Mouse (Mus musculus): ENCODE results near the gene Aplf. TPM values are rescaled to one million over a fixed set of nuclear protein-coding genes. Genes with fewer than 3 reads are reported as not detected.
"Not testable (repeated sequence)": the region's sequence is repeated elsewhere in the genome, so short reads cannot be mapped to it uniquely, and the experiment has no call there.

Gene Aplf
- polyA plus RNA-seq, 1 experiment, result 3.8 TPM

GRCm38 (mm10) chr6:87632176-87632575, 39.8 kb downstream of the Aplf start:
- Histone ChIP-seq H3K36me3 (ENCODE audit: control insufficient read depth, insufficient read depth, low read length) (no peaks in the 10 kb centered on the region), H3K27me3 (ENCODE audit: control insufficient read depth, insufficient read depth, low read length) (no peaks in the 10 kb centered on the region), H3K27ac (ENCODE audit: control insufficient read depth, insufficient read depth, low read depth, low read length) (no peak overlapping the region), H3K4me1 (ENCODE audit: control insufficient read depth, insufficient read depth, low read length) (no peaks in the 10 kb centered on the region), H3K4me3 (ENCODE audit: control insufficient read depth, low read depth, low read length) (no peak overlapping the region)
- TF ChIP-seq POLR2A (IDR thresholded peaks at IDR 0.05; ENCODE audit: control insufficient read depth, low read depth, low read length) (no peak), CTCF (IDR thresholded peaks at IDR 0.05; ENCODE audit: control insufficient read depth, insufficient read depth, insufficient replicate concordance, low read depth, low read length) (no peak)

DNA sequence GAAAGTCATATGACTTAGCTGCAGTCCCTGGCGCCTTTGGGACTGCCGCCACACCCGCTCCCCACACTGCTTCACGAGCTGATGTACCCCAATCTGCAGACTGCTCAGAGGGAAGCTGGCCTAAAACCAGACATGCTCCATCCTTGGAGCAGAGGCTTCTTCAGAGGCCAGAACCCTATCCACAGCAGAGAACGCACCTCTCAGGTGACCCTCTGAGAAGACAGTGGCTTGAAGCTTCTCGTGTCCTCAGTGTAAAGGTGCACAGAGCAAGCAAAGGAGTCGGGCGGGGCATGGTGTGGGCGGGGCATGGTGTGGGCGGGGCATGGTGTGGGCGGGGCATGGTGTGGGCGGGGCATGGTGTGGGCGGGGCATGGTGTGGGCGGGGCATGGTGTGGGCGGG, 43.1 kb downstream of the Aplf start:
- not testable (repeated sequence) for H3K4me1 ChIP-seq (ENCODE audit: control insufficient read depth, insufficient read depth, low read length); H3K36me3 ChIP-seq (ENCODE audit: control insufficient read depth, insufficient read depth, low read length); H3K27me3 ChIP-seq (ENCODE audit: control insufficient read depth, insufficient read depth, low read length); H3K27ac ChIP-seq (ENCODE audit: control insufficient read depth, insufficient read depth, low read depth, low read length)
- 0 out of 2 replicates have a peak overlapping the region, but pooled peaks have one; percentile 13 for H3K4me3 ChIP-seq (ENCODE audit: control insufficient read depth, low read depth, low read length)

- Histone ChIP-seq H3K36me3 (ENCODE audit: control insufficient read depth, insufficient read depth, low read length) (no peaks in the 10 kb centered on the region), H3K27me3 (ENCODE audit: control insufficient read depth, insufficient read depth, low read length) (no peaks in the 10 kb centered on the region), H3K4me1 (ENCODE audit: control insufficient read depth, insufficient read depth, low read length) (no peaks in the 10 kb centered on the region), H3K27ac (ENCODE audit: control insufficient read depth, insufficient read depth, low read depth, low read length) (no peak overlapping the region), H3K4me3 (ENCODE audit: control insufficient read depth, low read depth, low read length) (no peak overlapping the region)
- no peak for TF ChIP-seq CTCF (IDR thresholded peaks at IDR 0.05; ENCODE audit: control insufficient read depth, insufficient read depth, insufficient replicate concordance, low read depth, low read length)
- TF ChIP-seq POLR2A (IDR thresholded peaks at IDR 0.05; ENCODE audit: control insufficient read depth, low read depth, low read length), result no peak
Observed at GRCm38 (mm10) chr6:87623151-87623550, 48.8 kb downstream of the Aplf start.

- Histone ChIP-seq H3K27ac (ENCODE audit: control insufficient read depth, insufficient read depth, low read depth, low read length) (no peak overlapping the region; the same call in 1 of the 2 replicates), H3K4me1 (ENCODE audit: control insufficient read depth, insufficient read depth, low read length) (no peaks in the 10 kb centered on the region), H3K4me3 (ENCODE audit: control insufficient read depth, low read depth, low read length) (no peak overlapping the region), H3K36me3 (ENCODE audit: control insufficient read depth, insufficient read depth, low read length) (no peaks in the 10 kb centered on the region), H3K27me3 (ENCODE audit: control insufficient read depth, insufficient read depth, low read length) (no peaks in the 10 kb centered on the region)
- TF ChIP-seq CTCF (IDR thresholded peaks at IDR 0.05; ENCODE audit: control insufficient read depth, insufficient read depth, insufficient replicate concordance, low read depth, low read length), result no peak
- TF ChIP-seq POLR2A (IDR thresholded peaks at IDR 0.05; ENCODE audit: control insufficient read depth, low read depth, low read length), result no peak
Observed at GRCm38 (mm10) chr6:87621281-87621680, 50.7 kb downstream of the Aplf start.

DNA sequence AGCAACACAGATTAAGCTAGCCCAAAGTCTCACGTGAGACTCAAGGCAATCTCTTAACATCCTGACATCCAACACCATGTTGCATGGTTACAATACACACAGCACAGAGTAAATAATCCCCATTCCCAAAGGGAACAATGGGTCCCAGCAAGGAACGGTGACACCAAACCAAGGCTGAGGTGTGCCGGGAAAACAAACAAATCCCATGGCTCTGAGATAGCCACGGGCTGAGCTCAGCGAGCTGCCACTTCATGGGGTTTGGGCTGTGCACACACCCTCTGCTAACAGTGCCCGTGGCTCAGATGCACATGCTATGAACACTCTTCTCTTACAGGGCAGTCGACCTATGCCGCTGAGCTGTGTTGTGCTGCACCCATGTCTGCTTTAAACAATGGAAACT, 54.0 kb downstream of the Aplf start:
- H3K4me1 ChIP-seq (ENCODE audit: control insufficient read depth, insufficient read depth, low read length), result peaks cover 2% of the 10 kb centered on the region
- H3K27me3 ChIP-seq (ENCODE audit: control insufficient read depth, insufficient read depth, low read length), result no peaks in the 10 kb centered on the region
- H3K27ac ChIP-seq (ENCODE audit: control insufficient read depth, insufficient read depth, low read depth, low read length), result no peak overlapping the region
- H3K4me3 ChIP-seq (ENCODE audit: control insufficient read depth, low read depth, low read length), result no peak overlapping the region
- TF ChIP-seq POLR2A (IDR thresholded peaks at IDR 0.05; ENCODE audit: control insufficient read depth, low read depth, low read length), result no peak
- no peak for TF ChIP-seq CTCF (IDR thresholded peaks at IDR 0.05; ENCODE audit: control insufficient read depth, insufficient read depth, insufficient replicate concordance, low read depth, low read length)
- no peaks in the 10 kb centered on the region for H3K36me3 ChIP-seq (ENCODE audit: control insufficient read depth, insufficient read depth, low read length)

DNA sequence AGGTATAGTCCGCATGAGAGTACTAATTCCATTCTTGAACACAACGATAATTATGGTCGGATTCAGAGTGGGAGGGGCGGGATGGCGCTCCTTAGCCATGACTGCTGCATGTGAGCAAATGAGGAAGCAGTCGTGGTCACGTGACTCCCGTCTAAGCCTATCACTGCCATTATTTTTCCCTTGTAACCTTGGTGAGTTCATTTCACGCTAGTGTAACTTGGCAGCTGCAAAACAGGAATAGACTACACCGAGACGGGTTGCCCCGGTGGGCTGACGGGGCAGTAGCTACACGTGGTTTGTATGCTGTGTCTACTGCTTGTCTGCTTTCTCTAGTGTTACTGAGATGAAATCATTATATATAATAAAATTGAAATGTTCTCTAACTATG, 56.3 kb downstream of the Aplf start:
- Histone ChIP-seq H3K27me3 (ENCODE audit: control insufficient read depth, insufficient read depth, low read length) (no peaks in the 10 kb centered on the region), H3K4me1 (ENCODE audit: control insufficient read depth, insufficient read depth, low read length) (peaks cover 2% of the 10 kb centered on the region), H3K4me3 (ENCODE audit: control insufficient read depth, low read depth, low read length) (peak overlapping the region; percentile 14; the same call in 1 of the 2 replicates), H3K36me3 (ENCODE audit: control insufficient read depth, insufficient read depth, low read length) (no peaks in the 10 kb centered on the region), H3K27ac (ENCODE audit: control insufficient read depth, insufficient read depth, low read depth, low read length) (no peak overlapping the region)
- TF ChIP-seq CTCF (IDR thresholded peaks at IDR 0.05; ENCODE audit: control insufficient read depth, insufficient read depth, insufficient replicate concordance, low read depth, low read length) (no peak), POLR2A (IDR thresholded peaks at IDR 0.05; ENCODE audit: control insufficient read depth, low read depth, low read length) (no peak)

DNA sequence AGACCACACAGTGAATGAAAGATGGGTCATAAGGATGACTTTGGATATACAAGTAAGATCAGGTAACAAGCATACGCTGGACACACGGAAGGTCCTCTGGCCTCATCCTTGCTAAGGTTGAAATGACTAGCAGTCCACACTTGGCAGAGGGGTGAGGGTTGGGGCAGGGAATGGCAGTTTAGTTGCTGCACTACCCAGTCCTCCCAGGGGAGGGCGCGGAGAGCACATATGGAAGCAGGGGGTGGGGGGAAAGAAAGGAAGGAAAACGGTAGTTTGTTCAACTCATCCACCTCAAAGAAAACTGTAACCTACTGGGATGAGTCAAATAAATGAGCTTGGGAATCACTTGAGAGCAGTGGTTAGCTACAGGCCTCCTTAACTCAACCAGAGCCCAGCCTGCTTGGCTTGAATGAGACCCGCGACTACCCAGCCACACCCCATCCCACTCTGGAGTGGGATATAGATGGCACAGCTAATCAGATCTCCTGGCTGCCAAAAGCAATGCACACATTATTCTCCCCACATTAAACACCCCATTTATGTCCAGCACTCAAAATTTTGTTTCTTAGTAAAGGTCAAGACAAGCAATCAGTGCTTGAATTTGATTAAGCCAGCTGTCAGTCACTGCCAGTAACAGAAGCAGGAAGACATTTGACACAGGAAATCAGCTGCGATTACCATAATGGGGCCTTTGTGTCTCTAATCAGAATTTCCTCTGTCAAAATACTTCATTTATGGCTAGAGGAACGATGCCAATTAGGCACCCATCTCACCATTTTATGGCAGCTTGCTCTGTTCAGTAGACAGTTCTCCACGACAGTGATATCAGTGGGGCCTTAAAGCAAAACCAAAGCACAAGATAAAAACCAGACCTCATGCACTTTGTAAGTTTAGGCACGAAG, 56.9 kb downstream of the Aplf start:
- H3K27me3 ChIP-seq (ENCODE audit: control insufficient read depth, insufficient read depth, low read length), result no peaks in the 10 kb centered on the region
- TF ChIP-seq CTCF (IDR thresholded peaks at IDR 0.05; ENCODE audit: control insufficient read depth, insufficient read depth, insufficient replicate concordance, low read depth, low read length), result peak; percentile 75; the same call in 1 of the 2 replicates
- TF ChIP-seq POLR2A (IDR thresholded peaks at IDR 0.05; ENCODE audit: control insufficient read depth, low read depth, low read length), result no peak
- peaks cover 2% of the 10 kb centered on the region for H3K4me1 ChIP-seq (ENCODE audit: control insufficient read depth, insufficient read depth, low read length)
- no peak overlapping the region for H3K27ac ChIP-seq (ENCODE audit: control insufficient read depth, insufficient read depth, low read depth, low read length)
- H3K36me3 ChIP-seq (ENCODE audit: control insufficient read depth, insufficient read depth, low read length), result no peaks in the 10 kb centered on the region
- peak overlapping the region; percentile 14; the same call in 1 of the 2 replicates for H3K4me3 ChIP-seq (ENCODE audit: control insufficient read depth, low read depth, low read length)
